Mouse (Mus musculus) forebrain, embryonic 12.5 days (tissue): ENCODE results near the gene Abat. TPM values are rescaled to one million over a fixed set of nuclear protein-coding genes. Genes with fewer than 3 reads are reported as not detected.

ENCODE experiments used
- ATAC-seq: fragments of 200-750 bp; cut with Nextera tagmentation; 2 replicates; pipeline ENCODE4 v1.8.0; 2017; ENCODE audit warnings: moderate TSS enrichment; ENCODE audit not compliant: low FRiP score
- H3K27ac ChIP-seq: fragments of 300-500 bp; sonication (generic); 2 replicates; pipeline ENCODE4 v1.5.1; 2016; ENCODE audit warnings: mild to moderate bottlenecking
- H3K27me3 ChIP-seq: fragments of 300-500 bp; sonication (generic); 2 replicates; pipeline ENCODE4 v1.6.1; 2016; ENCODE audit warnings: mild to moderate bottlenecking
- H3K36me3 ChIP-seq: fragments of 300-500 bp; sonication (generic); replicated peaks from 2 replicates; pipeline ENCODE4 v1.6.1; 2016; ENCODE audit warnings: mild to moderate bottlenecking
- H3K4me1 ChIP-seq: fragments of 300-500 bp; sonication (generic); 2 replicates; pipeline ENCODE4 v1.6.1; 2016
- H3K4me2 ChIP-seq: fragments of 300-500 bp; sonication (generic); 2 replicates; pipeline ENCODE4 v1.6.1; 2016; ENCODE audit warnings: mild to moderate bottlenecking, moderate library complexity
- H3K4me3 ChIP-seq: fragments of 300-500 bp; sonication (generic); replicated peaks from 2 replicates; pipeline ENCODE4 v1.5.1; 2016; ENCODE audit warnings: mild to moderate bottlenecking
- H3K9ac ChIP-seq: fragments of 300-500 bp; sonication (generic); 2 replicates; pipeline ENCODE4 v1.6.1; 2016; ENCODE audit warnings: mild to moderate bottlenecking
- H3K9me3 ChIP-seq: fragments of 300-500 bp; sonication (generic); 2 replicates; pipeline ENCODE4 v1.6.1; 2016
- WGBS: fragments of 180-500 bp; shearing (Covaris S2); methylation state at CpG from one replicate; pipeline ENCODE4 v1.1.7; 2016; 5-methylcytosine and 5-hydroxymethylcytosine counted together
- polyA plus RNA-seq: library from polyadenylated mRNA; unstranded; fragments of >200 nt; fragmentation: Nextera tagmentation; extraction: Ambion mirVana; gene quantifications from 2 replicates; pipeline ENCODE4 v1.2.1, GENCODE M21; 2016

Gene Abat
- polyA plus RNA-seq, 1 experiment from 2014 or later, result 37.9 TPM

DNA sequence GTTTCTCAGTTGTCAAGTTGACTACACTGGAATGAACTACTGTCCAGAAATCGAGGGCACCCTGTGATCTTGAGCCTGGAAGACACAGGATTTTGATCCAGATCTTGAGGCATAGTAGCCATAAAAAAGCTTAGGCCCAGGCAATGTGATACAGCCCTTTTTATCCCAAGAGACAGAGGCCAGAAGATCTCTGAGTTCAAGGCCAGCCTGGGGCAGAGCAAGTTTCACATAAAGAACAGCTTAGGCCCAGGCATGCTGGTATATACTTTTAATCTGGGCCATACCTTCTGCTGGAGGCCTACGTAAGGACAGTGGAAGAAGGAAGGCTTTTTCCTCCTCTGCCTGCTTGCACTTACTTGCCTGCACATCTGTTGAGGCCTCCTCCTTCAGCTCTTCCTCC, 51.6 kb downstream of the Abat start:
- H3K9ac ChIP-seq, result no peak overlapping the region
- H3K4me3 ChIP-seq, result no peak overlapping the region
- WGBS, result 88% methylated on average over 2 of the region's 2 CpGs
- H3K27ac ChIP-seq, result no peak overlapping the region
- no peaks in the 10 kb centered on the region for H3K36me3 ChIP-seq
- no peak overlapping the region for H3K4me2 ChIP-seq
- peaks cover 22% of the 10 kb centered on the region for H3K4me1 ChIP-seq
- H3K9me3 ChIP-seq, result peaks cover 5% of the 10 kb centered on the region
- no peak for ATAC-seq
- H3K27me3 ChIP-seq, result no peaks in the 10 kb centered on the region

DNA sequence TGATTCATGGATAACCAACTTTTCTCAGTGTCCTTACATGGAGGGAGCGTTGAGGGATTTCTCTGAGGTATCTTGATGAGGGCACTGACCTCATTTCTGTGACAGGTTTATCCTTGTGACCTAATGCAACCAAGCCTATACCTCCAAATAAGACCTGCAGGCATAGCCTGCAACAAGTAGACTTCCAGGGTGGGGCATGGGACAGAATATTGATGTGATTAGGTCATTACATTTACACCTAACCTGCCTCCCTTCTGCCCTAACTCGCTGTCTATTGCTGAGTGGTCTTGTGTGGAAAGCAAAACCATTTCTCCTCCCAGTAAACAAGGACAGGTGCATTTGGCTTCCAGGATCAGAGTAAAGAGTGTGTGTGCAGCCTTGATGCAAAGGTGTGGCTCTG, 52.3 kb downstream of the Abat start:
- Histone ChIP-seq H3K27ac (peak overlapping the region; percentile 83), H3K9me3 (no peaks in the 10 kb centered on the region), H3K4me3 (no peak overlapping the region), H3K4me1 (peaks cover 22% of the 10 kb centered on the region), H3K4me2 (no peak overlapping the region), H3K36me3 (no peaks in the 10 kb centered on the region), H3K9ac (no peak overlapping the region), H3K27me3 (no peaks in the 10 kb centered on the region)
- 88% methylated on average over 2 of the region's 2 CpGs for WGBS
- no peak for ATAC-seq

DNA sequence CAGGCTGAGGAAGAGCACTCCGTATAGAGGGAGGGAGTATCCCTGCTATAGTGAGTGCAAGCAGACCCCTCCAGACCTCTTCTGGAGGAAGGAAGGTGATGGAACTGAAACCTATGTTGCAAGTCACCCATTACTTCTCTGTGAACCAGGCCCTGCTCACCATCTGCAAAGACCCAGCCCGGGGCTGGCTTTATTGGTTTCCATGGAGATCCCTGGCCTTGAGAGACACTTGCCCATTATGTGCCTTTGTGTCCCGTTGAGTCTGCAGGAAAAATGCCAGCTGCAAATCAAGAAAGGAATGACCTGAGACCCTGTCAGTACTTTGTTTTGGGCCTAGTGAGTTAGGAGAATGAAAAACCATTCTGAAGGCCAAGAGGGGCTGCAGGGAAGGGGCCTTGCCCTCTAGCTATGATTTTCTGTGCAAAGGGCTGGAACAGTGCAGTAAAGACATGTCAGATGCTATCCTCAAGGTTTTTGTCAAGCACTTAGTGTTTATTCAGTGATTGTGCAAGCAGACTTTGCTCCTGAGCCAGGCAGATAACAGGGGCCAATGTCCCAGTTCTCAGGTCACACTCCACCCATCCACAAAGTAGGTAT, 53.0 kb downstream of the Abat start:
- peaks cover 22% of the 10 kb centered on the region for H3K4me1 ChIP-seq
- 0 out of 2 replicates have a peak overlapping the region, but pooled peaks have one; percentile 4 for H3K4me2 ChIP-seq

DNA sequence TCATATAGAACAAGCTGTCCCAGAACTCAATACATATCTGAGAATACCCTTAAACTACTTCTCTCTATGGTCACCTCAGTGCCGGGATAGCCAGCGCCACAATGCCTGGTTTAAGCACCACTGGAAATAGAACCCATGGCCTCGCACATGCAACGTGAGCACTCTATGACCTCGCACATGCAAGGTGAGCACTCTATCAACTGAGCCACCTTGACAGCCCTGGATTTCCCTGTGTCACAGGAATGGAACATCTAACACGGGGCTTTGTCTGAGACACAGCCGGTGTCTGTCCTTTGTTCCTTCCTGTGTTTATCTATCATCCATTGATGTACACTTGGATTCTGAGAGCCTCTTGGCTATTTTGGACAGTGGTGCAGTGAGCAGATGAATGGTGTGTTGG, 55.7 kb downstream of the Abat start:
- Histone ChIP-seq H3K4me1 (peaks cover 22% of the 10 kb centered on the region), H3K9ac (no peak overlapping the region), H3K9me3 (no peaks in the 10 kb centered on the region), H3K4me3 (no peak overlapping the region), H3K36me3 (no peaks in the 10 kb centered on the region), H3K27me3 (no peaks in the 10 kb centered on the region), H3K4me2 (no peak overlapping the region), H3K27ac (no peak overlapping the region)
- ATAC-seq, result no peak
- WGBS, result 83% methylated on average over 7 of the region's 7 CpGs

More for the DNA sequence above, 53.0 kb downstream of the Abat start:
- no peaks in the 10 kb centered on the region for H3K36me3 ChIP-seq
- H3K27me3 ChIP-seq, result no peaks in the 10 kb centered on the region
- H3K27ac ChIP-seq, result peak overlapping the region; percentile 83
- H3K9me3 ChIP-seq, result no peaks in the 10 kb centered on the region
- H3K9ac ChIP-seq, result no peak overlapping the region
- 11% methylated on average over 3 of the region's 3 CpGs for WGBS
- peak; percentile 83 for ATAC-seq
- H3K4me3 ChIP-seq, result no peak overlapping the region

DNA sequence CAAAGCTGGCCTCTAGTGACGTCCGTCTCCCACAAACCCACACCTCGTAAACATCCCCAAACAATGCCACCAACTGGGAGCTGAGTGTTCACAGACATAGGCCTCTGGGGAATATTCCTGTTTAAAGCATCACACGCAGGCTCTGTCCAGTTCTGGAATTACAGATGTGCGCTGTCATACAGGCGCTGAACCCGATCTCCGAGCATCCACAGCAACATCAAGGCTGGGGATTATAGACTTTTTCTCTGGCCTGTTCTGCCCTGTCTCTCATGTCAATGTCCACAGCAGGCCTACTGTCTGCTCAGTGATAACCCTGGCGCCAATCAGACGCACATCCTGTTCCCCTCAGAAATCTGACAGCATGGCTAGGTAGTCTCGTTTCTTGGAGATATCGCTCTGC, 57.1 kb downstream of the Abat start:
- 91% methylated on average over 12 of the region's 12 CpGs for WGBS

DNA sequence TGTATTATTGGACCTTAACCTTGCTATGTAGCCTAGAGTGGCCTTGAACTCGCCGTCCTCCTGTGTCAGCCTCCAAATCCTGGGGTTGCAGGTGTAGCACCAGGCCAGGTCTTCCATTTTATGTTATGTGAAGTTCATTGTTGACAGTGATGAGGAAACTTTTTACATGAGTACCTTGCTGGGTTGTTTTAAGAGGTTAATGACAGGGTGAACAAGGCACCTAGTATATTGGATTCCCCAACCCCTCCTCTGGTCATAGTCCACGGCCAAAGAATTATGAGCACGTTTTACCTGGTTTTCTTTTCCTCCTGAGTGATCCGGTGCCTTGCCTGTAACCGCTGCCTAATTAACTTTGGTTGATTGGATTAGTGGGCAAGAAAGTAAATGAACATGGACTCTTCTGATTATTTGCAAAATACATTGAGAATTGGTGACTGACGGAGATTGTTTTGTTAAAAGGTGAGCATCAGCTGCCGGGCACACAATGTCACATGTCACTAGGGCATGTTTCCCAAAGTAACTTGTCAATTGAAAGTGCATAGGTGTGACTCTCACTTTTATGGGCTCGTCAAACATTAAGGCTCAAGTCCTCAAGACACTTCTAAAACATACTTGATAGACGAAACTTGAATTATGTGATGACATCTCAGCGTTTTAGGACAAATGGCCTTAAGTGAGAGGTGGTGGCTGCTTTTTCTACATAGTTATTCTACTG, 57.8 kb downstream of the Abat start:
- WGBS, result 83% methylated on average over 11 of the region's 11 CpGs
- H3K4me2 ChIP-seq, result no peak overlapping the region
- no peaks in the 10 kb centered on the region for H3K9me3 ChIP-seq
- H3K4me1 ChIP-seq, result peaks cover 15% of the 10 kb centered on the region
- no peak overlapping the region for H3K9ac ChIP-seq
- ATAC-seq, result no peak
- H3K27me3 ChIP-seq, result no peaks in the 10 kb centered on the region
- H3K4me3 ChIP-seq, result no peak overlapping the region
- 0 out of 2 replicates have a peak, but pooled peaks cover 5% of the 10 kb centered on the region for H3K36me3 ChIP-seq
- no peak overlapping the region for H3K27ac ChIP-seq

More for the DNA sequence above, 57.1 kb downstream of the Abat start:
- H3K4me3 ChIP-seq, result no peak overlapping the region
- H3K4me2 ChIP-seq, result no peak overlapping the region
- H3K9me3 ChIP-seq, result no peaks in the 10 kb centered on the region
- H3K27me3 ChIP-seq, result no peaks in the 10 kb centered on the region
- peaks cover 22% of the 10 kb centered on the region for H3K4me1 ChIP-seq
- H3K27ac ChIP-seq, result no peak overlapping the region
- peak overlapping the region; percentile 12; the same call in 1 of the 2 replicates for H3K9ac ChIP-seq
- ATAC-seq, result no peak
- 0 out of 2 replicates have a peak, but pooled peaks cover 5% of the 10 kb centered on the region for H3K36me3 ChIP-seq

DNA sequence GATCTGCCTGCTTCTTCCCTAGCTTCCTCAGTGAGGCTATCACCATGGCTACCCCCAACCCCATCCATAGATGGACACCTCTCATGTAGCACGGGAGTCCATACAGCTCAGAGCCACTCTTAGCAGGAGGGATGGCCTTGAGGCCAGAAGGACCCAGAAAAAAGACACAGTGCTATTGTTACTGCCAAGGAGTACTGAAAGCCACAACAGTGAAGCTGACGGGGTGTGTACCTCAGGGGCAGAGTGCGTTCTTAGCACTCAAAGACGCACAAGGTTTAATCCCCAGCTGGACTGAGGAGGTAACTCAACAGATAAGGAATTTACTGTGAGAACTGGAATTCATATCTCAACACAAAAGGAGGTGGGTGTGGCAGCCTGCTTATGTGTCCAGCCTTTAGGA, 59.8 kb downstream of the Abat start:
- Histone ChIP-seq H3K27me3 (no peaks in the 10 kb centered on the region), H3K4me2 (no peak overlapping the region), H3K27ac (no peak overlapping the region), H3K9me3 (no peaks in the 10 kb centered on the region), H3K9ac (no peak overlapping the region), H3K36me3 (0 out of 2 replicates have a peak, but pooled peaks cover 5% of the 10 kb centered on the region), H3K4me1 (no peaks in the 10 kb centered on the region; the same call in 1 of the 2 replicates), H3K4me3 (no peak overlapping the region)
- no peak for ATAC-seq
- 73% methylated on average over 4 of the region's 4 CpGs for WGBS

DNA sequence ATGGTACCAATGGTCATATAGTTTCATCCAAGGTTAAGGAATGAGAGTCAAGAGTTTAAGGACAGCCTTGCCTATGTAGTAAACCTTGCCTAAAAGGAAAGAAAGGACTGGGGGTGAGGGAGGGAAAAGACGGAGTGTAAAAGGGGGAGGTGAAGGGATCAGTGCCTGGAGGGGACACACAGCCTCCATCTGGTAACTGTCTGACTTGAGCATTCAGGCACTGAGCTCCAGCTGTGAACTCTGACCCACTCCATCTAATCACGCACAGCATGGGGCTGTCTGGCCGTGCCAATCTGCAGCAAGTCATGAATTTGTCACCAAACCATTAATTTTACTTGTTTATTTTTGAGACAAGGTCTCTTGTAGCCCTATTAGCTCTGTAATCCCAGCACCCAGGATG, 60.5 kb downstream of the Abat start:
- H3K36me3 ChIP-seq, result 0 out of 2 replicates have a peak, but pooled peaks cover 9% of the 10 kb centered on the region
- H3K4me1 ChIP-seq, result no peaks in the 10 kb centered on the region; the same call in 1 of the 2 replicates
- no peaks in the 10 kb centered on the region for H3K9me3 ChIP-seq
- H3K9ac ChIP-seq, result no peak overlapping the region
- H3K27me3 ChIP-seq, result no peaks in the 10 kb centered on the region
- H3K4me3 ChIP-seq, result no peak overlapping the region
- peak; percentile 55; the same call in 1 of the 2 replicates for ATAC-seq
- no peak overlapping the region for H3K4me2 ChIP-seq
- 37% methylated on average over 3 of the region's 3 CpGs for WGBS
- no peak overlapping the region for H3K27ac ChIP-seq

DNA sequence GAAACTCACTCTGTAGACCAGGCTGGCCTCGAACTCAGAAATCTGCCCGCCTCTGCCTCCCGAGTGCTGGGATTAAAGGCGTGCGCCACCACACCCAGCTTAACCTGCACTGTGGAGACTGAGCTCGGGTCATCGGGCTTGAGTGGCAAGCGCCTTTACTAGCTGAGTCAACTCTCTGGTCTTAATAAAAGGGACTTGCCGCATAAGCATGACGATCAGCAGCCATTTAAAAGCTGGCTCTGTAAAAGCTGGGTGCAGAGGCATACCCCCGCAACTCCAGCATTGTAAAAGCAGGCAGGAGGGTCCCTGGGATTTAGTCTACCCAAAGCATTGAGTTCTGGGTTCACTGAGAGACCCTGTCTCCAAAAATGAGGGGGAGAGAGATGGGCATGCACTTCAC, 61.1 kb downstream of the Abat start:
- Histone ChIP-seq H3K27ac (no peak overlapping the region), H3K4me3 (no peak overlapping the region), H3K36me3 (0 out of 2 replicates have a peak, but pooled peaks cover 9% of the 10 kb centered on the region), H3K9ac (no peak overlapping the region), H3K9me3 (no peaks in the 10 kb centered on the region), H3K27me3 (no peaks in the 10 kb centered on the region), H3K4me2 (no peak overlapping the region), H3K4me1 (no peaks in the 10 kb centered on the region; the same call in 1 of the 2 replicates)
- WGBS, result 91% methylated on average over 11 of the region's 11 CpGs
- no peak for ATAC-seq

DNA sequence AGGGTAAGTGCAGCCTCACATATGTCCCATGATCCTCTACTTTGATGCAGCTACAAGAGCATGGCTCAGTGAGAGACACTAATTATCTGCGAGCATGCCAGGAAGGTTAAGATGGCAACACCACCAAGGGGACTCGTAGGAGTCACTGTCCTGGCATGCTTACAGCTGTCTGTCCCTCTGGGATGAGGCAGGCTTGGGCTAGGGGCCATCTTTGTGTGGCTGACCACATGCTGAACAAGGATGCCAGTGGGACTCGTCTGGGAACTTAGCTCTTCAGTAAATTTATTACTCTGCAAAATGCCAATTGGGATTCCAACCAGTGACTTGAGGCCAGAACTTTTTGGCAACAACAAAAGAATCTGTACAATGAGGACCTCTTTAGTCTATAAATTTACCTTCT, 62.9 kb downstream of the Abat start:
- Histone ChIP-seq H3K27ac (no peak overlapping the region), H3K4me3 (no peak overlapping the region)
- ATAC-seq, result no peak

DNA sequence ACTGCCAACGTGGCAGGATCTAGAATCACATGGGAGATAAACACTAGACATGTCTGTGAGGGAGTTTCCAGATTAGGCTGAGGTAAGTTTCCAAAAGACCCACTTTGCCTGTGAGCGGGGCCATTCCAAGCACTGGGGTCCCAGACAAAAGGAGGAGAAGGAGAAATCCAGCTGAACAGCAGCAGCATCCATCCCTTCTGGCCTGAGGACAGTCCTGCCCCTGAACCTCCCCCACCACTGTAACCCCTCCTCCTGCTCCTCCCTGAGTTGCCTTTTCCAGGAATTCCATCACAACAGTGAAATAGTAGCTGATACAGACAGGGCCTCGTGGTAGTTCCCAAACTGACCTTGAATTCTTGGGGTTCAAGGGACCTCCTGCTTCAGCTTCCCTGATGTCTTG, 63.7 kb downstream of the Abat start:
- Histone ChIP-seq H3K4me2 (no peak overlapping the region), H3K4me1 (no peaks in the 10 kb centered on the region; the same call in 1 of the 2 replicates), H3K9ac (no peak overlapping the region), H3K9me3 (no peaks in the 10 kb centered on the region), H3K27ac (no peak overlapping the region), H3K27me3 (no peaks in the 10 kb centered on the region), H3K36me3 (0 out of 2 replicates have a peak, but pooled peaks cover 9% of the 10 kb centered on the region), H3K4me3 (no peak overlapping the region)
- ATAC-seq, result no peak
- 81% methylated on average over 3 of the region's 3 CpGs for WGBS

More for the DNA sequence above, 62.9 kb downstream of the Abat start:
- no peaks in the 10 kb centered on the region for H3K27me3 ChIP-seq
- no peaks in the 10 kb centered on the region for H3K9me3 ChIP-seq
- no peak overlapping the region for H3K9ac ChIP-seq
- H3K36me3 ChIP-seq, result 0 out of 2 replicates have a peak, but pooled peaks cover 9% of the 10 kb centered on the region
- no peak overlapping the region for H3K4me2 ChIP-seq
- no peaks in the 10 kb centered on the region; the same call in 1 of the 2 replicates for H3K4me1 ChIP-seq
- 83% methylated on average over 3 of the region's 3 CpGs for WGBS

DNA sequence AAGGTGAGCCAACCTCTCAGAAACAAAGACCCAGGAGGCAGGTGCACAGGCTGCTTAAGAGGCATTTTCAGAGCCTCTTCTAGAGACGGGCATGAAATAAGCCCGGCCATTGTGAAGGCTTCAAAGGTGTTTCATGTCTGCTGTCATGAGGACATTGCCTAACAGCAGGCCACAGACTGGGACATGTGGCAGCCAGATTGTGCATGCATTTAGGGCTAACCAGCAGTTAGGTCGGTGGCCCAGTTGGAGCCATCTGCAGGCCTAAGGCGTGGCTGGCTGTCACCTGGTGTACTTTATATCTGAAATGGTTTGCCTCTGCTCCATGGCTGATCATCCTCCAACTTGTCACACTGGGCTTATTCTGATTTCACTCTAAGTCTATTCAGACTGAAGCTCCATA, 65.1 kb downstream of the Abat start:
- no peaks in the 10 kb centered on the region for H3K27me3 ChIP-seq
- 76% methylated on average over 4 of the region's 4 CpGs for WGBS
- H3K4me3 ChIP-seq, result no peak overlapping the region
- H3K4me2 ChIP-seq, result no peak overlapping the region
- ATAC-seq, result no peak
- H3K4me1 ChIP-seq, result no peaks in the 10 kb centered on the region; the same call in 1 of the 2 replicates
- H3K9me3 ChIP-seq, result peaks cover 5% of the 10 kb centered on the region; the same call in 1 of the 2 replicates
- H3K9ac ChIP-seq, result no peak overlapping the region
- H3K36me3 ChIP-seq, result peaks cover 17% of the 10 kb centered on the region; the same call in 1 of the 2 replicates
- no peak overlapping the region for H3K27ac ChIP-seq
